Mouse (Mus musculus) inflammation-experienced regulatory T-cells, adult 16 weeks (primary cell): ENCODE measurements around the gene Cnga4. TPM values are rescaled to one million over a fixed set of nuclear protein-coding genes. Genes with fewer than 3 reads are reported as not detected.

Experiments
- polyA plus RNA-seq: library from polyadenylated mRNA; unstranded; fragments of 100-300 nt; shearing (Covaris generic); gene quantifications from one replicate; pipeline ENCODE4 v1.2.1, GENCODE M21; 2017

Gene Cnga4
- not detected for polyA plus RNA-seq

GRCm38 (mm10) chr7:105404268-105404667 lies at the start of gene Cnga4:
Cnga4 (plus strand) TSS chr7:105404568.

GRCm38 (mm10) chr7:105367930-105368329 lies 36.4 kb upstream of the Cnga4 start, which contains the start of gene Olfr692:
Olfr692 (plus strand) TSS chr7:105368230.

GRCm38 (mm10) chr7:105374866-105375265 lies 29.5 kb upstream of the Cnga4 start, which contains the start of gene Gm5901:
Gm5901 (plus strand) TSS chr7:105375038.

GRCm38 (mm10) chr7:105399935-105400624 lies 4.3 kb upstream of the Cnga4 start, which contains the start of gene Fam160a2:
Fam160a2 (minus strand) TSS chr7:105400054.

GRCm38 (mm10) chr7:105425424-105426043 lies 21.2 kb downstream of the Cnga4 start, which contains the start of gene Cckbr:
Cckbr (plus strand) TSS chr7:105425731.

Other genes starting within 250 kb of the Cnga4 start
- not detected for gene Olfr684, start 240.9 kb upstream of the Cnga4 start, polyA plus RNA-seq
- not detected for gene Olfr685, start 218.6 kb upstream of the Cnga4 start, polyA plus RNA-seq
- not detected for gene Olfr686, start 197.1 kb upstream of the Cnga4 start, polyA plus RNA-seq
- gene Olfr688, start 116.5 kb upstream of the Cnga4 start, polyA plus RNA-seq = not detected
- not detected for gene Olfr689, start 93.4 kb upstream of the Cnga4 start, polyA plus RNA-seq
- not detected for gene Olfr690, start 70.5 kb upstream of the Cnga4 start, polyA plus RNA-seq
- not detected for gene Olfr691, start 62.3 kb upstream of the Cnga4 start, polyA plus RNA-seq
- gene Olfr692, start 36.3 kb upstream of the Cnga4 start, polyA plus RNA-seq = not detected
- gene Gm5901, start 29.5 kb upstream of the Cnga4 start, polyA plus RNA-seq = 1.0 TPM
- 49.0 TPM for gene Fam160a2, start 4.5 kb upstream of the Cnga4 start, polyA plus RNA-seq
- gene Cckbr, start 21.2 kb downstream of the Cnga4 start, polyA plus RNA-seq = not detected
- gene Cavin3, start 77.7 kb downstream of the Cnga4 start, polyA plus RNA-seq = not detected
- 46.6 TPM for gene Smpd1, start 149.8 kb downstream of the Cnga4 start, polyA plus RNA-seq
- 11.6 TPM for gene Apbb1, start 177.1 kb downstream of the Cnga4 start, polyA plus RNA-seq
- not detected for gene Hpx, start 195.6 kb downstream of the Cnga4 start, polyA plus RNA-seq
- 2.1 TPM for gene Trim3, start 229.0 kb downstream of the Cnga4 start, polyA plus RNA-seq
- 209 TPM for gene Timm10b, start 235.5 kb downstream of the Cnga4 start, polyA plus RNA-seq
- gene Arfip2, start 235.8 kb downstream of the Cnga4 start, polyA plus RNA-seq = 25.8 TPM
- 8.0 TPM for gene Gm45799, start 236.0 kb downstream of the Cnga4 start, polyA plus RNA-seq
- gene Dnhd1, start 246.3 kb downstream of the Cnga4 start, polyA plus RNA-seq = 2.4 TPM